In the genomic region with DNA sequence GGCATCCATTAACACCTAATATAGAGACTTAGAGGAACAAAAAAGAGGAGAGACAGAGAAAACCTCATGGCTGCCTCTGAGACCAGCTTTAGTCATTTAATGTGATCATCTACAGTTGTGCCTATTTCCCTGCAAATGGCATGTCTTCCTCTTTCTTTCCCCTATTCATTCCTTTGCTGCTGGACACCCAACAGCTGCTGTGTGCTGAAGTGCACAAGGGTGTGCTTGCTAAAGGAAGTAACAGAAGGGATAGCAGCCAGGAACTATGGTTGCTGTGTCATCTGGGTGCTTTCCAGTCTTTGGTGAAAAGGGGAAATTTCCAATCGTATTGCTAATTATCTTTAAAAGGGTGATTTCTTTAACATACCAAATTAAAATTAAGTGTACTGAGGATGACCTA, we compare ENCODE assay signal across 21 mouse cellular contexts.
DNase-seq lines count a peak whose midpoint lies in the region; ATAC-seq and TF ChIP-seq lines count a peak whose summit lies in the region.
"Had no signal": no experiment of that assay in that cellular context is flagged by ENCODE, and none has a peak within 500 bp of the region (broad histone marks: within the 10 kb centered on the region; RNA-seq: fewer than 3 reads in every experiment).

No protein-coding gene starts in this region.

- H3K9me3 ChIP-seq in intestine, embryonic 14.5 days (ENCODE audit: control insufficient read depth, low read length) = no peaks in the 10 kb centered on the region
- H3K9me3 ChIP-seq in intestine, postnatal 0 days (ENCODE audit: control insufficient read depth) = no peaks in the 10 kb centered on the region
- no peaks in the 10 kb centered on the region for H3K9me3 ChIP-seq in lung, embryonic 15.5 days
- H3K9me3 ChIP-seq in forebrain, embryonic 14.5 days (replicated peaks; ENCODE audit: control insufficient read depth, low read length) = no peaks in the 10 kb centered on the region

- no peak overlapping the region for H3K27ac ChIP-seq in intestine, embryonic 14.5 days (ENCODE audit: low read depth)
- no peak overlapping the region for H3K27ac ChIP-seq in intestine, postnatal 0 days (ENCODE audit: low read depth, low read length)
- peak overlapping the region; percentile 25; the same call in 1 of the 2 replicates for H3K27ac ChIP-seq in lung, embryonic 15.5 days
- H3K27ac ChIP-seq in forebrain, embryonic 14.5 days (ENCODE audit: low read depth, low read length) = no peak overlapping the region

- TF ChIP-seq CTCF in intestine, postnatal 0 days (IDR thresholded peaks at IDR 0.05; ENCODE audit: low read depth) = no peak

- H3ac ChIP-seq in myocyte (ENCODE audit: control insufficient read depth, insufficient read length) = no peak overlapping the region

- H3K4me2 ChIP-seq in intestine, embryonic 14.5 days (ENCODE audit: low read length) = no peak overlapping the region
- no peak overlapping the region for H3K4me2 ChIP-seq in intestine, postnatal 0 days (replicated peaks; ENCODE audit: low read depth)
- no peak overlapping the region for H3K4me2 ChIP-seq in lung, embryonic 15.5 days
- peak overlapping the region; percentile 61 for H3K4me2 ChIP-seq in myocyte (ENCODE audit: low read depth)
- H3K4me2 ChIP-seq in forebrain, embryonic 14.5 days (ENCODE audit: low read length) = no peak overlapping the region

- H3K4me3 ChIP-seq in intestine, embryonic 14.5 days (ENCODE audit: low read depth, low read length) = no peak overlapping the region
- no peak overlapping the region for H3K4me3 ChIP-seq in intestine, postnatal 0 days (ENCODE audit: low read depth, low read length)
- H3K4me3 ChIP-seq in lung, embryonic 15.5 days = no peak overlapping the region
- no peak overlapping the region for H3K4me3 ChIP-seq in myocyte
- no peak overlapping the region for H3K4me3 ChIP-seq in forebrain, embryonic 14.5 days (ENCODE audit: low read depth, low read length)

- H3K9ac ChIP-seq in intestine, embryonic 14.5 days (ENCODE audit: low read length) = no peak overlapping the region
- H3K9ac ChIP-seq in intestine, postnatal 0 days (ENCODE audit: low read depth, low read length) = no peak overlapping the region
- no peak overlapping the region for H3K9ac ChIP-seq in lung, embryonic 15.5 days
- no peak overlapping the region for H3K9ac ChIP-seq in forebrain, embryonic 14.5 days (ENCODE audit: low read length)

- no peaks in the 10 kb centered on the region for H3K36me3 ChIP-seq in intestine, embryonic 14.5 days (ENCODE audit: control insufficient read depth, insufficient read depth, low read length)
- H3K36me3 ChIP-seq in intestine, postnatal 0 days (ENCODE audit: control insufficient read depth, insufficient read depth) = no peaks in the 10 kb centered on the region
- H3K36me3 ChIP-seq in lung, embryonic 15.5 days = 0 out of 2 replicates have a peak, but pooled peaks cover 6% of the 10 kb centered on the region
- H3K36me3 ChIP-seq in myocyte (ENCODE audit: control insufficient read depth, insufficient read depth) = no peaks in the 10 kb centered on the region
- H3K36me3 ChIP-seq in forebrain, embryonic 14.5 days (ENCODE audit: control insufficient read depth, insufficient read depth, low read length) = no peaks in the 10 kb centered on the region
- H3K36me3 ChIP-seq: G1E had no signal

- no peak for TF ChIP-seq POLR2A in myocyte (IDR thresholded peaks at IDR 0.05; ENCODE audit: insufficient read length, low read depth)

- H3K27me3 ChIP-seq in intestine, embryonic 14.5 days (replicated peaks; ENCODE audit: control insufficient read depth, insufficient read depth, low read length) = no peaks in the 10 kb centered on the region
- no peaks in the 10 kb centered on the region for H3K27me3 ChIP-seq in intestine, postnatal 0 days (replicated peaks; ENCODE audit: control insufficient read depth, insufficient read depth, low read length)
- no peaks in the 10 kb centered on the region for H3K27me3 ChIP-seq in lung, embryonic 15.5 days
- H3K27me3 ChIP-seq in myocyte (ENCODE audit: control insufficient read depth, insufficient read depth, insufficient read length) = no peaks in the 10 kb centered on the region
- H3K27me3 ChIP-seq in forebrain, embryonic 14.5 days (replicated peaks; ENCODE audit: control insufficient read depth, insufficient read depth, low read length) = no peaks in the 10 kb centered on the region
- H3K27me3 ChIP-seq: CH12.LX, Patski had no signal

- ATAC-seq in intestine, embryonic 14.5 days (replicated peaks; ENCODE audit: low FRiP score, low TSS enrichment, low read depth) = no peak
- no peak for ATAC-seq in intestine, postnatal 0 days
- no peak for ATAC-seq in lung, embryonic 15.5 days (ENCODE audit: borderline replicate concordance, extremely low read depth, low FRiP score, low TSS enrichment)
- ATAC-seq in forebrain, embryonic 14.5 days = no peak
- ATAC-seq: activated CD4-positive, CD25-positive, alpha-beta regulatory T cell, adult 4 months; CD4-positive, CD25-positive, alpha-beta regulatory T cell, adult 4 months; Patski had no signal

- 89% methylated on average over 1 of the region's 1 CpGs for WGBS in intestine, embryonic 14.5 days
- WGBS in intestine, postnatal 0 days = 80% methylated on average over 1 of the region's 1 CpGs
- 66% methylated on average over 1 of the region's 1 CpGs for WGBS in lung, embryonic 15.5 days
- 82% methylated on average over 1 of the region's 1 CpGs for WGBS in forebrain, embryonic 14.5 days

- DNase-seq in intestine, embryonic 14.5 days (ENCODE audit: low spot score) = peak; percentile 24
- DNase-seq in lung, postnatal 36 days = no peak
- DNase-seq in forebrain, embryonic 14.5 days (ENCODE audit: low spot score) = no peak
- DNase-seq: adrenal gland, adult 2 months; adrenal gland, adult 8-10 months; adrenal gland, postnatal 10 days; adrenal gland, postnatal 14 days; adrenal gland, postnatal 25 days; adrenal gland, postnatal 36 days; B cell, adult 2 months; cerebellum, adult 11 months; cerebellum, adult 11-12 months; cerebellum, adult 18-20 months had no signal

- H3K4me1 ChIP-seq in intestine, embryonic 14.5 days (replicated peaks; ENCODE audit: control insufficient read depth, insufficient read depth, low read length) = no peaks in the 10 kb centered on the region
- no peaks in the 10 kb centered on the region for H3K4me1 ChIP-seq in intestine, postnatal 0 days (replicated peaks; ENCODE audit: control insufficient read depth, insufficient read depth, low read length)
- H3K4me1 ChIP-seq in lung, embryonic 15.5 days = peaks cover 18% of the 10 kb centered on the region
- peaks cover 4% of the 10 kb centered on the region; the same call in 1 of the 2 replicates for H3K4me1 ChIP-seq in forebrain, embryonic 14.5 days (ENCODE audit: control insufficient read depth, insufficient read depth, low read length)

- no peaks in the 10 kb centered on the region for H3K79me2 ChIP-seq in myocyte (ENCODE audit: control insufficient read depth, insufficient read depth)

TF ChIP-seq in myocyte, 11 proteins besides CTCF, POLR2A, EP300 and RAD21:
- TF ChIP-seq MYOG (IDR thresholded peaks at IDR 0.05; ENCODE audit: control insufficient read depth in 1 of 3, insufficient read depth in 1 of 3, insufficient read length in 2 of 3, low read depth in 2 of 3) (peak in 2 of 3 experiments; percentile 21 to 52), SRF (IDR thresholded peaks at IDR 0.05; ENCODE audit: control insufficient read depth, insufficient read length, low read depth) (no peak), TCF12 (IDR thresholded peaks at IDR 0.05; ENCODE audit: insufficient read depth, poor library complexity, severe bottlenecking) (no peak), REST (IDR thresholded peaks at IDR 0.05; ENCODE audit: insufficient read depth, insufficient read length) (no peak), POLR2AphosphoS2 (IDR thresholded peaks at IDR 0.05; ENCODE audit: insufficient read length, low read depth) (no peak), MYOD1 (IDR thresholded peaks at IDR 0.05; ENCODE audit: control insufficient read depth in 1 of 3, insufficient read length in 2 of 3, low read depth in 2 of 3) (peak in 1 of 3 experiments; percentile 58)
